Mouse (Mus musculus) C2C12 (cell line): ENCODE data around the gene Gm17359.

Source experiments
- CTCF ChIP-seq: IDR thresholded peaks from one replicate; pipeline ENCODE4 v1.5.1; 2011; ENCODE audit not compliant: control insufficient read depth, insufficient read depth, insufficient read length
- FOSL1 ChIP-seq: IDR thresholded peaks from one replicate; pipeline ENCODE4 v1.8.0; 2011; ENCODE audit warnings: mild to moderate bottlenecking, low read length; ENCODE audit not compliant: poor library complexity, insufficient read depth, severe bottlenecking
- MAX ChIP-seq: IDR thresholded peaks from one replicate; pipeline ENCODE4 v1.6.1; 2011; ENCODE audit warnings: mild to moderate bottlenecking, control low read depth
- MYOD1 ChIP-seq: IDR thresholded peaks from one replicate; pipeline ENCODE4 v1.6.1; 2011; ENCODE audit warnings: low read depth; ENCODE audit not compliant: control insufficient read depth, insufficient read length
- MYOG ChIP-seq: IDR thresholded peaks from one replicate; pipeline ENCODE4 v1.6.1; 2011; ENCODE audit not compliant: control insufficient read depth, insufficient read length; ENCODE audit errors: extremely low read depth
- USF1 ChIP-seq: IDR thresholded peaks from one replicate; pipeline ENCODE4 v1.6.1; 2011; ENCODE audit warnings: low read depth, mild to moderate bottlenecking, control low read depth, moderate library complexity

DNA sequence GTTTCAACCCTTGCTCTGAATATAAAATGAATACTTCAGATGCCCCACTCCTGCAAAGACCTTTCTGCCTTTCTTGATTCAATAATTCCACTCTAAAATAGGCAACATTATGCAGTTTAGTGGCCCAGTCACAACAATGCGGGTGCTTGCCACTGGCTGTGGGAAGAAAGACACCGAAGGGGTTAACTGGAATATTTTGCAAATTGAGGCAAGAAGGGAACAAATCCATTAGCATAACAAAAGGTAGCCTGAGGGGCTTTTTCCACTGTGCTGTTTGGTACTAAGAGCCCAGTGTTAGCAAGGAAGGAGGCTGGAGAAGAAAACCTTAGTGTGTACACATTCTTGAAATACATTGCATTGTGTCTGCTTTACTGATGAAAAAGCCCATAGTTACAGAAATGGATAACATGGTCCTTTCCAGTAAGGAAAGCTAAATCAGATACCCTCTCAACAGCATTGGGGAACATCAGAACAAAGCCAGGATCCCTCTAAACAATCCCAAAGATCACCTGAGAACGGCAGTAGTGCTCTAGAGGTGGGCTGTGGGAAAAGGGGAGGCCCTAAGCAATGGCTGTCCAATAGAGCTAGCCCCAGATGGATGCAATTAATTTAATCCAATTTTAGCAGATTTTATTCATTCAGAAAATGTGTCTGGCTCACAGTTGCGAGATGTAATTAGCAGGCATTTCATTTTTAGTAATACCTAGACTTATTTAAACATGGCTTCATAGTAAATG is 80.7 kb downstream of the Gm17359 start:
- TF ChIP-seq CTCF, result no peak
- no peak for TF ChIP-seq MAX
- TF ChIP-seq USF1, result no peak
- TF ChIP-seq MYOG, result no peak
- no peak for TF ChIP-seq MYOD1
- no peak for TF ChIP-seq FOSL1
